Mouse (Mus musculus) ES-Bruce4 (cell line): ENCODE measurements around the gene Slc38a3. TPM values are rescaled to one million over a fixed set of nuclear protein-coding genes. Genes with fewer than 3 reads are reported as not detected.

Experiments used
- H3K27ac ChIP-seq: 2 replicates; pipeline ENCODE4 v1.5.1; 2012; ENCODE audit warnings: low read length, inconsistent platforms; ENCODE audit not compliant: insufficient read depth
- H3K27me3 ChIP-seq: 2 replicates; pipeline ENCODE4 v1.6.1; 2012; ENCODE audit warnings: mild to moderate bottlenecking, low read length, inconsistent platforms; ENCODE audit not compliant: control insufficient read depth, poor library complexity, insufficient read depth, severe bottlenecking
- H3K36me3 ChIP-seq: 2 replicates; pipeline ENCODE4 v1.6.1; 2012; ENCODE audit warnings: inconsistent platforms, mild to moderate bottlenecking, low read length, moderate library complexity; ENCODE audit not compliant: control insufficient read depth, poor library complexity, insufficient read depth, severe bottlenecking
- H3K4me1 ChIP-seq: one replicate; pipeline ENCODE4 v1.8.1; 2011; ENCODE audit warnings: low read length; ENCODE audit not compliant: control insufficient read depth, insufficient read depth
- H3K4me3 ChIP-seq: 2 replicates; pipeline ENCODE4 v1.5.1; 2011; ENCODE audit warnings: low read depth, mild to moderate bottlenecking, low read length
- H3K9ac ChIP-seq: 2 replicates; pipeline ENCODE4 v1.6.1; 2012; ENCODE audit warnings: low read depth, mild to moderate bottlenecking, inconsistent platforms; ENCODE audit not compliant: poor library complexity, severe bottlenecking
- H3K9me3 ChIP-seq: replicated peaks from 2 replicates; pipeline ENCODE4 v1.6.1; 2012; ENCODE audit warnings: mild to moderate bottlenecking, low read length, inconsistent platforms; ENCODE audit not compliant: control insufficient read depth, poor library complexity, insufficient read depth, severe bottlenecking
- CTCF ChIP-seq: IDR thresholded peaks from one replicate; pipeline ENCODE4 v1.8.1; 2011; ENCODE audit warnings: low read depth, low read length
- EP300 ChIP-seq: IDR thresholded peaks from 2 replicates; pipeline ENCODE4 v1.6.1; 2011; ENCODE audit warnings: low read depth, low read length; ENCODE audit not compliant: insufficient read depth
- POLR2A ChIP-seq: IDR thresholded peaks from one replicate; pipeline ENCODE4 v1.8.1; 2011; ENCODE audit warnings: low read length; ENCODE audit not compliant: insufficient read depth
- polyA plus RNA-seq: library from polyadenylated mRNA; stranded (reverse); fragments of >200 nt; gene quantifications from 2 replicates; pipeline ENCODE4 v1.2.4, GENCODE M21; 2011; ENCODE audit warnings: low read depth; ENCODE audit not compliant: missing spikeins, insufficient read depth, insufficient read length

The Slc38a3 gene
- polyA plus RNA-seq, 1 experiment: 8.1 TPM

GRCm38 (mm10) chr9:107708439-107709095, 39.2 kb upstream of the Slc38a3 start:
- no peaks in the 10 kb centered on the region for H3K9me3 ChIP-seq
- H3K4me3 ChIP-seq: peak overlapping the region; percentile 81
- H3K27me3 ChIP-seq: peaks cover 3% of the 10 kb centered on the region; the same call in 1 of the 2 replicates
- H3K36me3 ChIP-seq: no peaks in the 10 kb centered on the region
- TF ChIP-seq EP300 (no peak), CTCF (no peak), POLR2A (no peak)
- H3K27ac ChIP-seq: no peak overlapping the region
- peak overlapping the region; percentile 75; the same call in 1 of the 2 replicates for H3K9ac ChIP-seq
- peaks cover 6% of the 10 kb centered on the region for H3K4me1 ChIP-seq

GRCm38 (mm10) chr9:107707701-107708438, 38.5 kb upstream of the Slc38a3 start:
- Histone ChIP-seq H3K9ac (peak overlapping the region; percentile 35; the same call in 1 of the 2 replicates), H3K4me1 (peaks cover 5% of the 10 kb centered on the region), H3K27me3 (peaks cover 3% of the 10 kb centered on the region; the same call in 1 of the 2 replicates), H3K9me3 (no peaks in the 10 kb centered on the region), H3K36me3 (no peaks in the 10 kb centered on the region), H3K27ac (no peak overlapping the region), H3K4me3 (peak overlapping the region; percentile 10; the same call in 1 of the 2 replicates)
- no peak for TF ChIP-seq POLR2A
- no peak for TF ChIP-seq CTCF
- no peak for TF ChIP-seq EP300

GRCm38 (mm10) chr9:107706781-107707211, 37.5 kb upstream of the Slc38a3 start:
- no peaks in the 10 kb centered on the region for H3K9me3 ChIP-seq
- TF ChIP-seq POLR2A (no peak), EP300 (peak; percentile 47; the same call in 1 of the 2 replicates), CTCF (no peak)
- H3K4me1 ChIP-seq: peaks cover 5% of the 10 kb centered on the region
- no peak overlapping the region for H3K9ac ChIP-seq
- H3K27me3 ChIP-seq: peaks cover 3% of the 10 kb centered on the region; the same call in 1 of the 2 replicates
- no peaks in the 10 kb centered on the region for H3K36me3 ChIP-seq
- peak overlapping the region; percentile 29 for H3K4me3 ChIP-seq
- no peak overlapping the region for H3K27ac ChIP-seq

GRCm38 (mm10) chr9:107703337-107704122, 34.2 kb upstream of the Slc38a3 start:
- no peak overlapping the region for H3K4me3 ChIP-seq
- H3K36me3 ChIP-seq: no peaks in the 10 kb centered on the region
- H3K27me3 ChIP-seq: no peaks in the 10 kb centered on the region
- H3K4me1 ChIP-seq: peaks cover 5% of the 10 kb centered on the region
- no peaks in the 10 kb centered on the region for H3K9me3 ChIP-seq
- H3K9ac ChIP-seq: no peak overlapping the region
- H3K27ac ChIP-seq: no peak overlapping the region
- TF ChIP-seq EP300: no peak

GRCm38 (mm10) chr9:107702606-107703185, 33.4 kb upstream of the Slc38a3 start:
- Histone ChIP-seq H3K4me3 (no peak overlapping the region), H3K27me3 (no peaks in the 10 kb centered on the region), H3K9me3 (no peaks in the 10 kb centered on the region), H3K36me3 (no peaks in the 10 kb centered on the region), H3K9ac (no peak overlapping the region), H3K4me1 (peaks cover 3% of the 10 kb centered on the region), H3K27ac (no peak overlapping the region)
- TF ChIP-seq CTCF (no peak), POLR2A (no peak), EP300 (no peak)
